Mouse (Mus musculus): ENCODE data around the gene Trim71.

DNA sequence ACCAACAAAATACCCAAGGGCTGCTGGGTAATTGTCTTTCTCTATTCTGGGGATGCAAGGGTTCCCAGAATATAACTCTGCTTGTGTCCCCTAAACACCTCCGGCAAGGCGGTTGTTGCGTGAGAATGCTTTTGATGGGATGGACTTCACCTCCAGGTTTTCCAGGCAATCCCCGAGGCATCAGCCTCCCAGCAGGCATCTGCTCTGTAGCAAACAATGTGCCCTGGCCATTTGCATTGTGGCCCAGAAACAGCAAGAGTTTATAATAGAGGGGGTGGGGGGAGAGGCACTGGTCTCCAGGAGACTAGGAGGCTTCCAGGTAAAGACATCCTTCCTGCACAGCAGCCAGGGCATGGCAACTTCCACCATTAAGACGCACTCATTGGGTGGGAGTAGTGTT, 15.1 kb downstream of the Trim71 start:
- no peak for TF ChIP-seq GATA1 (IDR thresholded peaks at IDR 0.05; ENCODE audit: borderline replicate concordance, low read length)
- TF ChIP-seq FLI1 (IDR thresholded peaks at IDR 0.05; ENCODE audit: low read length) = no peak
